Mouse (Mus musculus) C2C12 (cell line): ENCODE measurements around the gene Trafd1.

Experiments
- CTCF ChIP-seq: IDR thresholded peaks from one replicate; pipeline ENCODE4 v1.5.1; 2011; ENCODE audit not compliant: control insufficient read depth, insufficient read depth, insufficient read length
- MYOG ChIP-seq: IDR thresholded peaks from one replicate; pipeline ENCODE4 v1.6.1; 2011; ENCODE audit not compliant: control insufficient read depth, insufficient read length; ENCODE audit errors: extremely low read depth
- USF1 ChIP-seq: IDR thresholded peaks from one replicate; pipeline ENCODE4 v1.6.1; 2011; ENCODE audit warnings: low read depth, mild to moderate bottlenecking, control low read depth, moderate library complexity

GRCm38 (mm10) chr5:121398146-121398964 lies 12.9 kb upstream of the Trafd1 start:
- TF ChIP-seq CTCF, result no peak
- no peak for TF ChIP-seq MYOG
- no peak for TF ChIP-seq USF1
